Mouse (Mus musculus): ENCODE measurements around the gene Rnaseh2a.

Rnaseh2a gene

DNA sequence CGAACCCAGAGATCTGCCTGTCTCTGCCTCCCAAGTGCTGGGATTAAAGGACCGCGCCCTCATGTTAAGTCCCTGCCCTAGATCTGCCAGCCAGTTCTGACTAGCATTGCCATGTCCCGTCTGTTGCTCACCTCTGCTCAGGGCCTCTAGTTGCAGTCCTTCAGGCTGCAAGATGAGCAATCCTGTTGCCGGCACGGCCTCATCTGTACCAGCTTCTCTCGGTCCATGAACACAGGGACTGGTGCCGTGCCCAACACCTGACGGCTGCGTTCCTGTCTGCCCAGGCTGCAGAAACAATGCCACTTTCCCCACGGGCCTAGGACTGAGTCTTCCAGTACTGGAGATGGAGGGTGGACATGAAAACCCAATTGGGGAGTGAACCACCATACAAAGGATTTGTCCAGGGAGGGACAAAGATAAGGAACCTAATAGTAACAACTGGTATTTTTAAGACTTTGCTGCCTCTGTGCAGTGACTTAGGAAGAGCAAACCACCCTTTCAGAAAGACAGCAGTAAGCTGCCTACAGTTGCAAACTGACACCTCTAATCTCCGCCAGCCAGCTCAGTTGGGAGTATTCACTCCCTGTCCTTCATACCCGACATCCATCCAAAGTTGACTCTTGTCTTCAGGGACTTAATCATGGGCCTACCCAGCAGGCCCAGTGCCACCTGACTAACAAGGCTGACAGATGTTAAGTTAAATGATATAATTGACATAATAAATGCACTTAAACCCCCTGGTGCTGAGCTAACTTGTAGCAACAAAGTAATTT is 1.8 kb downstream of the Rnaseh2a start:
- no peak for DNase-seq (ENCODE audit: low spot score)

- DNase-seq (ENCODE audit: low spot score): no peak
Measured at GRCm38 (mm10) chr8:84966603-84967002, 3.0 kb downstream of the Rnaseh2a start.

GRCm38 (mm10) chr8:84965731-84966291 is 3.8 kb downstream of the Rnaseh2a start:
- peak; percentile 99 for DNase-seq (ENCODE audit: low spot score)

GRCm38 (mm10) chr8:84963952-84964351 is 5.6 kb downstream of the Rnaseh2a start:
- DNase-seq (ENCODE audit: low spot score): no peak

GRCm38 (mm10) chr8:84959811-84960210 is 9.8 kb downstream of the Rnaseh2a start:
- DNase-seq (ENCODE audit: low spot score): no peak

DNA sequence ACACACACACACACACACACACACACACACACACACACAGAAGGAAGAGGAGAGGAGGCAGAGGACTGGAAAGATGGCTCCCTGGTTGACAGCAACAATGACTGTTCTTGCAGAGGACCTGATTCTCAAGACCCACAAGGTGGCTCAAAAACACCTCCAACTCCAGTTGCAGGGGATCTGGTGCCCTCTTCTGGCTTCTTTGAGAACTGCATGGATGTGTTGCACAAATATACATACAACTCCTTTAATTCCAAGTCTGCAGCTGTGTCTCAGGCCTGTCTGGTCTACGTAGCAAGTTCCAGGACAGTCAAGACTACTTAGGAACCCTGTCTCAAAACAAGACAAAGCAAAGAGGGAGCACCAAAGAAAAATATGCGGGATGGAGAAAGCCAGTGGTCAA is 12.8 kb downstream of the Rnaseh2a start:
- DNase-seq (ENCODE audit: low spot score): peak; percentile 71

GRCm38 (mm10) chr8:84952612-84953255 is 16.8 kb downstream of the Rnaseh2a start:
- DNase-seq (ENCODE audit: low spot score): no peak

GRCm38 (mm10) chr8:84949753-84950152 is 19.8 kb downstream of the Rnaseh2a start:
- no peak for DNase-seq (ENCODE audit: low spot score)

- DNase-seq (ENCODE audit: low spot score): peak; percentile 75
Measured at GRCm38 (mm10) chr8:84947241-84947545, 22.4 kb downstream of the Rnaseh2a start.

DNA sequence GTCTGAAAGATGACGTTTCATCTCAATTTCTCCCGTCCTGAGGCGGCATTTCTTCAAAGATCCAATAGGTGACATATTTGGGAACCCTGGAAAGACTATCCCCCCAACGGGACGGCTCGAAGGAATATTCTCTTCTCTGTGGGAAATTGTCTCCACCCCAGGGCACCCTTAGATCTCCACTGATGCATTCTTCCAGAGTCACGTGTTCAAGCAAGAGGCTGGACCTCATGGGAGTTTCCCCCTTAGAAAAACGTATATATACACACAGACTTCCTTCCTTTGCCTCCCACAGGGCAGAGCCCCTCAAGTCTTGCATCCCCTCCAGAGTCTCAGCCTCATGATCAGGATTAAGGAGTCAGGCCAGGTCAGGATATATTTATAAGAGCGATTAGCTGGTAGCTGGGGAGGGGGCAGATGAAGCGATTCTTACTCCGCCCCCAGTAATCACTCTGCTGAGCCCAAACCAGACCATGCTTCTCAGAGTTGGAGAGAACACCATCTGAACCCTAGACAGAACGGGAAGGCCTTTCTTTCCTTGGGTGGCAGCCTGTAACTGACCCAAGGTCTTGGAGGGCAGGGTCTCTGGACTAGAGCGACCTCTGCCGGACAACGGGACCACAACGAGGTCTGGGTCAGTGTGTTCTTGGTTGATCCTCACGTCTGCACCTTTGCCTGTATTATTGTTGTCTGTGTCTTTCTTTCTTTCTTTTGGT is 22.9 kb downstream of the Rnaseh2a start, which contains the start of gene Rtbdn:
Gene Rtbdn, plus strand, starts transcription at position 464 of the 713 bp plus-strand sequence.
- DNase-seq (ENCODE audit: low spot score): peak; percentile 69

DNA sequence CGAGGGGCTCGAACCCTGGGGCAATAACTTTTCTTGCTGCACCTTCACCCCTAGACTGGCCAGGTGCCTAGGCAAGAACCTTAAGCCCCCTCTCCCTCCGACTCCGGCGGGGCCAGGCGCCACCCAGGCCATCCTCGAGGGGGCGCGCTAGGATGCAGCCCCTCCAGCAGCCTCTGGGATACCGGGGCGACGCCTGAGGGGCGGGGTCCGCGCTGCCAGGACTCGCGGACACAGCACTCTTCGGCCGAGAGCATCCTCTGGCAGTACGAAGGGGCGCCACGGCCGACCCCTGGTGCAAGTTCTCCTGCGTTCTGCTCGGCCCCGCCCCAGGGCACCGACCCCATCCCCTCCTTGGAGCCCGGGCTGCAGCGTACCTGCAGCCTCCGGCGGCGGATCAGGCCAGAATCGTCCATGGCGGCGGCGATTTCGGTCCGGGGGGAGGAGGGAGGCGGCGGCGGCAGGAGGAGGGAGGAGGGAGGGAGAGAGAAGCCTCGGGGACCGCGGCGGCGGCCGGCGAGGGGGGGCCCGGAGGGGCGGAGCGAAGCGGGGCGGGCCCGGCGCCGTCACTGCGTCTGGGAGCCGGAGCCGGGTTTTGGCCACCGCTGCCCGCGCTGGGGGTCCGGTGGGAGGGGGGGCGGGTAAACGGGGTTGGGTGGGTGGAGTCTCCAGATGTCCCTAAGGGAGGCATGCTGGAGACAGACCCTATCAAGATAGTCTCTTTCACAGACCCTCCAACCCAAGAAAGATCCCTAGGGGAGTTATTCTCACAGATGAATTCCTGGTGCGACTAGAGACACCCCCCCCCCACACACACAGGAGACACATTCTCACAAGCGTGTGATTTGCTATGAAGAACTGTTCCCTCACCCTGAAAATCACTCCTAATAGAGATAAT is 23.7 kb downstream of the Rnaseh2a start:
- DNase-seq (ENCODE audit: low spot score): peak; percentile 61

DNA sequence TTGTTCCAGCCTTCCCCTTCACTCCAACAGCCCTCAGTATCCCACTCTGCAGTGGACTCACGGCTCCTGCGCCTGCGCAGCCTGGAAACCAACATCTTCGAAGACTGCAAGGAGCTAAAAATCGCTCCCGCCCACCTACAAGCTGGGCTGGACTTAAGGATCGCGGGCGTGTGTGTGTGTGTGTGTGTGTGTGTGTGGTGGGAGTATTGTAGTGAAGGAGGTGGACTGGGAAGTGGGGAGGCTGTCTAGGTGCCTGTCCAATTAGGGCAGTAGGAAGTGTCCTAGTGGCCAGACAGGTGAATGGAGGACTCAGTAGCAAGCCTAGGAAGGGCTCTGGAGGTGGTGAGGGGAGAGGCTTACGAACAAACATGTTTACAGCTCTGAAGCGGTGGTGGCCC is 24.3 kb downstream of the Rnaseh2a start:
- no peak for DNase-seq (ENCODE audit: low spot score)

GRCm38 (mm10) chr8:84944478-84945160 is 24.9 kb downstream of the Rnaseh2a start:
- DNase-seq (ENCODE audit: low spot score): peak; percentile 82

DNA sequence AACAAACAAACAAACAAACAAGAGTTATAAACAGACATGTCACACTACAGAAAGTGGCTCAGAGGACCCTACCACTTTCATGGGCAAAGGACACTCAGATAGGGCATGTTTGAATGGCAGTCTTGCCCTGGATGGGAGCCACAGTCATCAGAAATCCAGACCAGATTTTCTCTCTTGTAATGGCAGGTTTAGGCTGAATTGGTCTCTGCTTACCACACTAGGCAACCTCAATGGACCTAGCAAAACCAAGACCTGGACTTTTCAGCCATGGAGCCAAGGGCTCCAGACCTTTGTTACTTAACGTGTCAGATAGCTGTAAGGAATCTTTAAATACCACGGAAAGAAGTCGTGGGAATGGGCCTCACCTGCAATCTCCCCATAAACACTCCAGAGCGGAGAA is 25.9 kb downstream of the Rnaseh2a start:
- DNase-seq (ENCODE audit: low spot score): no peak

GRCm38 (mm10) chr8:84937620-84938485 is 31.7 kb downstream of the Rnaseh2a start:
- no peak for DNase-seq (ENCODE audit: low spot score)

DNA sequence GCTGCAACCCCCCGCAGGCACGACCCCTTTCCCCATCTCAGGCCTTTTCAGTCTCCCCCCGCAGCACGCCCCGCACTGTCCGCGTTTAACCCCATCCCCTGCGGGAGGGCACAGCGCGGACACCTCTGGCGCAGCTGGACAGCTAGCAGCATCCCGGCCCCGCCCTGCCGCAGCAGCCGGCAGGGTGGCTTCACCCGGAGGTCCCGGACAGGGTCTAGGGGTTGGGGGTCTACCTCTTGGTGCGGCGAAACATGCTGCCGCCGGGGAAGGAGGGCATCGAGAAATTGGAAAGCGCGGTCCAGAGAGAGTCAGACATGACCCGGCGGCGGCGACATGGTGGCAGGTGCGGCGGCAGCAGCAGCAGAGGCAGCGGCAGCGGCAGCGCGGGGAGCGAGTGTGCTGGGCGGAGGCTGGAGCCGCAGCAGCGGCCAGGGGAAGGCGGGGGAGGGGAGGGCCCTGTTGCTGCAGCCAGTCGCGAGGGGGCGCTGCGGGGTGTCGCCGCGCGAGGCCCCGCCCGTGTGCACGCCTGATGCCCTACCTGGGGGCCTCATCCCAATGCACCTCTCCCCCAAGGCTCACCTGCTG is 32.5 kb downstream of the Rnaseh2a start, which contains the start of gene Mast1:
Gene Mast1, minus strand, starts transcription at position 398 of the 585 bp plus-strand sequence.
- peak; percentile 82 for DNase-seq (ENCODE audit: low spot score)

DNA sequence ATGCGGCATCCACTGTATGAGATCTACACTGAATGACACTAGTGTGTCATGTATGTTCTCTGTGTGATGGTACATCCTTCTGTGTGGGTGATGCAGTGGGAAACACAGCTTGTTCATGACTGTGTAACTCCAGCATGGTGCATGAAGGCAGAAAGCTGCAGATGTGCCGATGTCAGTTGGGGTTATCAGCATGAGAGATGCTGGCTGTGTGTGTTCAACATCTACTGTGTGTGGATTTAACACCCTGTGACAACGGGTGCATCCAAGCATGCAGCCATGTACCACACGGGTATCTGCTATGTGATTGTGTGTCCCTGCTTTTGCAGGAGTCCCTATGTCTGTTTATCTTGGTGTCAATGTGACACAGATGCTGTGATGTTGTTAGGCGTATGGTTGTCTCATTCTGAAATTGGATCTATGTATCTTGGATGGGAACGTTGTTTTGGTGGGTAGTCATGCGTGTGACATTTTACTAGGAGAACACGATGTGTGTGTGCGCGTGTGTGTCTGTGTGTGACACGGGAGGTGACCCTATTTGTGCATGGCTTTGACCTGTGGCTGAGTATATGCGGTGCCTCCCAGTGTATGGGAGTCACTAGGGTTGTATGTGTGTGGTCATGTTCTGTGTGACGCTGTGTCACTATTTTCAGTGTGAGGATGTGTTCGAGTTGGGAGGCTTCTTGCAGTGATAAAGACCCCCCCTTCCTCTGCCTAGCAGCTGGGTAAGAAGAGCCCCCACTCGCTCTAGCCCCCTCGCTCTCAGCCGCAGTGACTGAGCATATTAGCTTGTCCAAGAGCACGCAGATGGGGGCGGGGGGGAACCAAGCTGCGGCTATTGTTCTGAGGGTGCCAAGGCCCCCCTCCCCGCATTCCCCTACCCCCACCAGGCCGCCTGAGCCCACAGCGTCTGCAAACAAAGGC is 33.3 kb downstream of the Rnaseh2a start:
- no peak for DNase-seq (ENCODE audit: low spot score)

DNA sequence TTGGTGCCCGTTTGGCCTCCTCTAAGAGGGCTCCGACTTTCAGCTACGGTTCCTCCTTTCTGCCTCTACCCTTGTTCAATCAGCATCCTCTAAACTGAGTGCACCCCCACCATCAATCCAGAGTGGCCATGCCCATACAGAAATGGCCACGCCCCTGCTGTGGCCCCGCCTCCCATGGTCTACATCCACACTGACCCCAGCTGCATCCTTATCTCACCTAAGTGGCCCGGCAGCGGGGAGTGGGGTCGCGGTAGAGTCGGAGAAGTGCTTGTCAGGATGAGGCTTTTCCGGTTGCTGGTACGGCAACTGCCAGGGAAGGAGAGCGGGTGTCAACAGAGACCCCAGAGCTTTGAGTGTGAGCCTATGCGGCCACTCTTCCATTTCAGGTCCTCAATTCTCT is 34.1 kb downstream of the Rnaseh2a start:
- DNase-seq (ENCODE audit: low spot score): no peak
